Mouse (Mus musculus) midbrain, embryonic 11.5 days (tissue): ENCODE measurements around the gene Hnrnpab. TPM values are rescaled to one million over a fixed set of nuclear protein-coding genes. Genes with fewer than 3 reads are reported as not detected.
A peak's percentile ranks its signal among the peaks of the same experiment; 100 is the strongest.

ENCODE experiments used
- ATAC-seq: fragments of 200-750 bp; cut with Nextera tagmentation; 2 replicates; pipeline ENCODE4 v1.8.0; 2017; ENCODE audit warnings: moderate TSS enrichment, moderate library complexity; ENCODE audit not compliant: low FRiP score
- DNase-seq: peaks from one replicate; pipeline ENCODE4 v3.0.0; 2015; ENCODE audit warnings: low spot score; ENCODE audit errors: missing footprints
- H3K27ac ChIP-seq: fragments of 300-500 bp; sonication (generic); 2 replicates; pipeline ENCODE4 v1.5.1; 2014; ENCODE audit warnings: low read depth, low read length
- H3K27me3 ChIP-seq: fragments of 300-500 bp; sonication (generic); 2 replicates; pipeline ENCODE4 v1.6.1; 2014; ENCODE audit warnings: mild to moderate bottlenecking, low read length, moderate library complexity, mixed read lengths; ENCODE audit not compliant: control insufficient read depth, insufficient read depth
- H3K36me3 ChIP-seq: fragments of 300-500 bp; sonication (generic); 2 replicates; pipeline ENCODE4 v1.6.1; 2014; ENCODE audit warnings: mild to moderate bottlenecking, low read length, moderate library complexity, mixed read lengths; ENCODE audit not compliant: control insufficient read depth, insufficient read depth
- H3K4me1 ChIP-seq: fragments of 300-500 bp; sonication (generic); 2 replicates; pipeline ENCODE4 v1.6.1; 2014; ENCODE audit warnings: low read length; ENCODE audit not compliant: control insufficient read depth, insufficient read depth
- H3K4me2 ChIP-seq: fragments of 300-500 bp; sonication (generic); 2 replicates; pipeline ENCODE4 v1.6.1; 2014; ENCODE audit warnings: mild to moderate bottlenecking, moderate library complexity
- H3K4me3 ChIP-seq: fragments of 300-500 bp; sonication (generic); 2 replicates; pipeline ENCODE4 v1.5.1; 2014; ENCODE audit warnings: low read depth, low read length
- H3K9ac ChIP-seq: fragments of 300-500 bp; sonication (generic); 2 replicates; pipeline ENCODE4 v1.6.1; 2014; ENCODE audit warnings: low read length
- H3K9me3 ChIP-seq: fragments of 300-500 bp; sonication (generic); 2 replicates; pipeline ENCODE4 v1.6.1; 2016; ENCODE audit warnings: low read length; ENCODE audit not compliant: control insufficient read depth
- WGBS: fragments of 180-500 bp; shearing (Covaris S2); extraction: QIAGEN DNeasy Blood & Tissue Kit; methylation state at CpG from one replicate; pipeline ENCODE4 v1.1.7; 2014; 5-methylcytosine and 5-hydroxymethylcytosine counted together
- polyA plus RNA-seq: library from polyadenylated mRNA; unstranded; fragments of >200 nt; fragmentation: Nextera tagmentation; extraction: Ambion mirVana; gene quantifications from 2 replicates; pipeline ENCODE4 v1.2.1, GENCODE M21; 2014

Hnrnpab gene
- polyA plus RNA-seq, 1 experiment from 2014 or later, result 844 TPM

- Histone ChIP-seq H3K27ac (no peak overlapping the region), H3K9ac (no peak overlapping the region), H3K4me3 (no peak overlapping the region), H3K4me1 (peaks cover 23% of the 10 kb centered on the region), H3K27me3 (no peaks in the 10 kb centered on the region), H3K9me3 (no peaks in the 10 kb centered on the region), H3K4me2 (no peak overlapping the region), H3K36me3 (peaks cover 66% of the 10 kb centered on the region)
- 93% methylated on average over 3 of the region's 3 CpGs for WGBS
- ATAC-seq (no peak), DNase-seq (peak; percentile 90)
These were observed 4.4 kb downstream of the Hnrnpab start for GRCm38 (mm10) chr11:51602253-51602652.

- Histone ChIP-seq H3K27ac (no peak overlapping the region), H3K9ac (no peak overlapping the region), H3K9me3 (no peaks in the 10 kb centered on the region), H3K4me1 (peaks cover 9% of the 10 kb centered on the region), H3K4me3 (no peak overlapping the region), H3K36me3 (peaks cover 66% of the 10 kb centered on the region), H3K4me2 (no peak overlapping the region), H3K27me3 (no peaks in the 10 kb centered on the region)
- 83% methylated on average over 2 of the region's 2 CpGs for WGBS
- no peak for DNase-seq
- ATAC-seq, result no peak
These were observed 9.1 kb downstream of the Hnrnpab start for GRCm38 (mm10) chr11:51597553-51597952.

- no peak for DNase-seq
- Histone ChIP-seq H3K27me3 (no peaks in the 10 kb centered on the region), H3K4me2 (no peak overlapping the region), H3K4me3 (no peak overlapping the region), H3K27ac (no peak overlapping the region), H3K36me3 (peaks cover 60% of the 10 kb centered on the region), H3K9me3 (no peaks in the 10 kb centered on the region), H3K4me1 (no peaks in the 10 kb centered on the region; the same call in 1 of the 2 replicates), H3K9ac (no peak overlapping the region)
- WGBS, result 95% methylated on average over 1 of the region's 1 CpGs
- ATAC-seq, result no peak
These were observed 11.1 kb downstream of the Hnrnpab start for GRCm38 (mm10) chr11:51595459-51596083.

- H3K4me2 ChIP-seq, result no peak overlapping the region
- H3K36me3 ChIP-seq, result peaks cover 60% of the 10 kb centered on the region
- H3K4me1 ChIP-seq, result no peaks in the 10 kb centered on the region; the same call in 1 of the 2 replicates
- 82% methylated on average over 3 of the region's 3 CpGs for WGBS
- H3K27ac ChIP-seq, result no peak overlapping the region
- H3K9me3 ChIP-seq, result no peaks in the 10 kb centered on the region
- no peak overlapping the region for H3K9ac ChIP-seq
- DNase-seq (peak; percentile 85), ATAC-seq (no peak)
- no peaks in the 10 kb centered on the region for H3K27me3 ChIP-seq
- H3K4me3 ChIP-seq, result no peak overlapping the region
These were observed 11.8 kb downstream of the Hnrnpab start for GRCm38 (mm10) chr11:51594715-51595350.

GRCm38 (mm10) chr11:51593849-51594248 lies 12.8 kb downstream of the Hnrnpab start:
- peaks cover 59% of the 10 kb centered on the region for H3K36me3 ChIP-seq
- H3K27me3 ChIP-seq, result no peaks in the 10 kb centered on the region
- H3K27ac ChIP-seq, result no peak overlapping the region
- H3K4me1 ChIP-seq, result no peaks in the 10 kb centered on the region; the same call in 1 of the 2 replicates
- DNase-seq (no peak), ATAC-seq (no peak)
- H3K4me3 ChIP-seq, result no peak overlapping the region
- no peak overlapping the region for H3K9ac ChIP-seq
- 94% methylated on average over 6 of the region's 6 CpGs for WGBS
- no peaks in the 10 kb centered on the region for H3K9me3 ChIP-seq
- no peak overlapping the region for H3K4me2 ChIP-seq

- peaks cover 55% of the 10 kb centered on the region for H3K36me3 ChIP-seq
- WGBS, result 97% methylated on average over 4 of the region's 4 CpGs
- DNase-seq, result no peak
These were observed 13.3 kb downstream of the Hnrnpab start for GRCm38 (mm10) chr11:51593368-51593767.

GRCm38 (mm10) chr11:51591915-51592314 lies 14.7 kb downstream of the Hnrnpab start:
- no peak overlapping the region for H3K9ac ChIP-seq
- peaks cover 57% of the 10 kb centered on the region for H3K36me3 ChIP-seq
- no peaks in the 10 kb centered on the region for H3K9me3 ChIP-seq
- no peak overlapping the region for H3K4me3 ChIP-seq
- DNase-seq, result no peak
- H3K4me1 ChIP-seq, result no peaks in the 10 kb centered on the region
- H3K4me2 ChIP-seq, result no peak overlapping the region
- no peak for ATAC-seq
- no peaks in the 10 kb centered on the region for H3K27me3 ChIP-seq
- no peak overlapping the region for H3K27ac ChIP-seq
- WGBS, result 92% methylated on average over 7 of the region's 7 CpGs

More at GRCm38 (mm10) chr11:51593368-51593767, 13.3 kb downstream of the Hnrnpab start:
- no peaks in the 10 kb centered on the region; the same call in 1 of the 2 replicates for H3K4me1 ChIP-seq
- no peak overlapping the region for H3K27ac ChIP-seq
- no peak for ATAC-seq
- H3K4me2 ChIP-seq, result no peak overlapping the region
- H3K4me3 ChIP-seq, result no peak overlapping the region
- H3K9me3 ChIP-seq, result no peaks in the 10 kb centered on the region
- H3K9ac ChIP-seq, result no peak overlapping the region
- no peaks in the 10 kb centered on the region for H3K27me3 ChIP-seq

- Histone ChIP-seq H3K9me3 (no peaks in the 10 kb centered on the region), H3K4me2 (no peak overlapping the region), H3K4me1 (no peaks in the 10 kb centered on the region), H3K4me3 (no peak overlapping the region), H3K27me3 (no peaks in the 10 kb centered on the region), H3K36me3 (peaks cover 60% of the 10 kb centered on the region), H3K27ac (no peak overlapping the region), H3K9ac (no peak overlapping the region)
- DNase-seq, result no peak
- 89% methylated on average over 7 of the region's 7 CpGs for WGBS
- no peak for ATAC-seq
These were observed 15.5 kb downstream of the Hnrnpab start for GRCm38 (mm10) chr11:51591168-51591567.

- H3K36me3 ChIP-seq, result peaks cover 57% of the 10 kb centered on the region
- H3K27ac ChIP-seq, result no peak overlapping the region
- no peak overlapping the region for H3K4me2 ChIP-seq
- H3K4me1 ChIP-seq, result peaks cover 8% of the 10 kb centered on the region; the same call in 1 of the 2 replicates
- DNase-seq, result no peak
- H3K4me3 ChIP-seq, result no peak overlapping the region
- H3K9me3 ChIP-seq, result no peaks in the 10 kb centered on the region
- H3K27me3 ChIP-seq, result no peaks in the 10 kb centered on the region
- no peak overlapping the region for H3K9ac ChIP-seq
- no peak for ATAC-seq
These were observed 16.6 kb downstream of the Hnrnpab start for GRCm38 (mm10) chr11:51590002-51590401.
